Mouse (Mus musculus) olfactory bulb, adult 2 months (tissue): Measurements from ENCODE around the gene Hyal1.

Experiments
- CTCF ChIP-seq: fragments of 200-500 bp; IDR thresholded peaks from 2 replicates; pipeline ENCODE4 v1.5.1; 2012; ENCODE audit warnings: low read depth, mild to moderate bottlenecking, low read length, moderate library complexity; ENCODE audit not compliant: insufficient read depth
- POLR2A ChIP-seq: fragments of 200-500 bp; IDR thresholded peaks from 2 replicates; pipeline ENCODE4 v1.6.1; 2012; ENCODE audit warnings: mild to moderate bottlenecking, low read depth, low read length, moderate library complexity; ENCODE audit not compliant: insufficient read depth

- TF ChIP-seq CTCF (no peak), POLR2A (peak; percentile 68; the same call in 1 of the 2 replicates)
Measured at GRCm38 (mm10) chr9:107580501-107581317, 4.0 kb downstream of the Hyal1 start, which contains the start of gene Hyal3.
